Mouse (Mus musculus): Measurements from ENCODE around the gene Rasa3.

Gene Rasa3

GRCm38 (mm10) chr8:13616831-13617505 is 60.4 kb downstream of the Rasa3 start:
- no peak for DNase-seq (ENCODE audit: low spot score)

GRCm38 (mm10) chr8:13614924-13615391 is 62.4 kb downstream of the Rasa3 start:
- no peak for DNase-seq (ENCODE audit: low spot score)

GRCm38 (mm10) chr8:13614136-13614535 is 63.3 kb downstream of the Rasa3 start:
- DNase-seq (ENCODE audit: low spot score): no peak

GRCm38 (mm10) chr8:13611702-13612101 is 65.7 kb downstream of the Rasa3 start:
- DNase-seq (ENCODE audit: low spot score): no peak

GRCm38 (mm10) chr8:13609971-13610370 is 67.4 kb downstream of the Rasa3 start:
- no peak for DNase-seq (ENCODE audit: low spot score)

- no peak for DNase-seq (ENCODE audit: low spot score)
Observed at GRCm38 (mm10) chr8:13608946-13609345, 68.5 kb downstream of the Rasa3 start.

- DNase-seq (ENCODE audit: low spot score): no peak
Observed at GRCm38 (mm10) chr8:13605920-13606480, 71.4 kb downstream of the Rasa3 start.

GRCm38 (mm10) chr8:13602621-13603020 is 74.8 kb downstream of the Rasa3 start:
- DNase-seq (ENCODE audit: low spot score): peak; percentile 67

- DNase-seq (ENCODE audit: low spot score): no peak
Observed at GRCm38 (mm10) chr8:13601166-13601565, 76.2 kb downstream of the Rasa3 start.

GRCm38 (mm10) chr8:13600716-13601115 is 76.7 kb downstream of the Rasa3 start:
- no peak for DNase-seq (ENCODE audit: low spot score)

- DNase-seq (ENCODE audit: low spot score): no peak
Observed at GRCm38 (mm10) chr8:13600204-13600603, 77.2 kb downstream of the Rasa3 start.

GRCm38 (mm10) chr8:13597777-13598176 is 79.6 kb downstream of the Rasa3 start:
- no peak for DNase-seq (ENCODE audit: low spot score)

- no peak for DNase-seq (ENCODE audit: low spot score)
Observed at GRCm38 (mm10) chr8:13595861-13596260, 81.5 kb downstream of the Rasa3 start.

GRCm38 (mm10) chr8:13594884-13595323 is 82.5 kb downstream of the Rasa3 start:
- DNase-seq (ENCODE audit: low spot score): no peak

GRCm38 (mm10) chr8:13593340-13593739 is 84.1 kb downstream of the Rasa3 start:
- no peak for DNase-seq (ENCODE audit: low spot score)

GRCm38 (mm10) chr8:13591246-13591645 is 86.2 kb downstream of the Rasa3 start:
- DNase-seq (ENCODE audit: low spot score): no peak

GRCm38 (mm10) chr8:13589071-13589470 is 88.3 kb downstream of the Rasa3 start:
- DNase-seq (ENCODE audit: low spot score): no peak

GRCm38 (mm10) chr8:13584652-13585051 is 92.8 kb downstream of the Rasa3 start:
- no peak for DNase-seq (ENCODE audit: low spot score)

GRCm38 (mm10) chr8:13577869-13578268 is 99.5 kb downstream of the Rasa3 start:
- DNase-seq (ENCODE audit: low spot score): no peak

- no peak for DNase-seq (ENCODE audit: low spot score)
Observed at GRCm38 (mm10) chr8:13571999-13572398, 105.4 kb downstream of the Rasa3 start.

- DNase-seq (ENCODE audit: low spot score): peak; percentile 64
Observed at GRCm38 (mm10) chr8:13562118-13562517, 115.3 kb downstream of the Rasa3 start, which contains the start of gene 1700029H14Rik. TSS of gene 1700029H14Rik (minus strand) at chr8:13562461.

GRCm38 (mm10) chr8:13557526-13557925 is 119.9 kb downstream of the Rasa3 start:
- DNase-seq (ENCODE audit: low spot score): no peak

- DNase-seq (ENCODE audit: low spot score): no peak
Observed at GRCm38 (mm10) chr8:13551574-13551830, 125.9 kb downstream of the Rasa3 start.

Measured in testis, postnatal 10 days (tissue).